Mouse (Mus musculus): ENCODE data around the gene Spag9. TPM values are rescaled to one million over a fixed set of nuclear protein-coding genes. Genes with fewer than 3 reads are reported as not detected.

Gene Spag9
- polyA plus RNA-seq, 1 experiment from 2014 or later = 17.8 TPM

DNA sequence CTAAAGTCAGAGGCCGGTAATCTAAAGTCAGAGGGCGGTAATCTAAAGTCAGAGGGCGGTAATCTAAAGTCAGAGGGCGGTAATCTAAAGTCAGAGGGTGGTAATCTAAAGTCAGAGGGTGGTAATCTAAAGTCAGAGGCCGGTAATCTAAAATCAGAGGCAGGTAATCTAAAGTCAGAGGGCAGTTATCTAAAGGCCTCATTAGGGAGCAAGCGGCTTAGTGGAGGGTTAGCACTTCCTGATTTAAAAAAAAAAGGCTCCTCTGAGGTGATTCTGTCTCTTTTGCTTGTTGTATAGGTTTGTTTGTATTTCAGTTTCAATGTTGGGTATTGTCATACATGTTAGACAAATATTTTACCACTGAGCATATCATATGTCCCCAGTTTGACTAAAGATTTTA lies 121.9 kb downstream of the Spag9 start:
- no peak for ATAC-seq
- H3K4me2 ChIP-seq (ENCODE audit: low read depth, low read length) = no peak overlapping the region

DNA sequence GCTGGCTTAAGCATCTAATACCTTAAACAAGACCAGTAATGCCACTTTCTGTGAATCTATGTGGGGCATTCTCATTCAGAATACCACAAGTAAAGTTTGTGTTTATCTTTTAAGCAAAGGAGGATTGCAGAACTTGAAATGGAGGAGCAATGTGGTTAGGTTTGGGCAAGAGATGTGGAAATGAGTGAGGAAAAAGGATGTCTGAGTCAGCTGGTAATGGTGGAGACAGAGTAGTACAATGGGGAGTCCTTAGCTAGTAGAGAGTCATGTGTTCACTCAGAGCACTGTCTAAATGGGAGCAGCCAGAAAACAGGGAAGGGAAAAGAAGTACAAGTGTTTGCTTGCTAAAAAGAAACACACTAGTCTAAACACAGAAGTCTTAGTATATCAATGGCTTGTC lies 122.7 kb downstream of the Spag9 start:
- Histone ChIP-seq H3K9me3 (ENCODE audit: control insufficient read depth, low read length) (no peaks in the 10 kb centered on the region), H3K27me3 (replicated peaks; ENCODE audit: control insufficient read depth, insufficient read depth, low read length) (no peaks in the 10 kb centered on the region), H3K27ac (ENCODE audit: low read length) (no peak overlapping the region), H3K9ac (ENCODE audit: low read depth, low read length) (no peak overlapping the region), H3K4me3 (ENCODE audit: low read length) (no peak overlapping the region), H3K4me1 (ENCODE audit: control insufficient read depth, insufficient read depth, low read length) (no peaks in the 10 kb centered on the region), H3K4me2 (ENCODE audit: low read depth, low read length) (no peak overlapping the region), H3K36me3 (ENCODE audit: control insufficient read depth, insufficient read depth, low read length) (peaks cover 5% of the 10 kb centered on the region; the same call in 1 of the 2 replicates)
- no peak for ATAC-seq

More for the DNA sequence above, 121.9 kb downstream of the Spag9 start:
- Histone ChIP-seq H3K36me3 (ENCODE audit: control insufficient read depth, insufficient read depth, low read length) (peaks cover 5% of the 10 kb centered on the region; the same call in 1 of the 2 replicates), H3K9me3 (ENCODE audit: control insufficient read depth, low read length) (no peaks in the 10 kb centered on the region), H3K27me3 (replicated peaks; ENCODE audit: control insufficient read depth, insufficient read depth, low read length) (no peaks in the 10 kb centered on the region), H3K4me3 (ENCODE audit: low read length) (no peak overlapping the region), H3K4me1 (ENCODE audit: control insufficient read depth, insufficient read depth, low read length) (no peaks in the 10 kb centered on the region), H3K9ac (ENCODE audit: low read depth, low read length) (no peak overlapping the region), H3K27ac (ENCODE audit: low read length) (no peak overlapping the region)
- 88% methylated on average over 6 of the region's 6 CpGs for WGBS

DNA sequence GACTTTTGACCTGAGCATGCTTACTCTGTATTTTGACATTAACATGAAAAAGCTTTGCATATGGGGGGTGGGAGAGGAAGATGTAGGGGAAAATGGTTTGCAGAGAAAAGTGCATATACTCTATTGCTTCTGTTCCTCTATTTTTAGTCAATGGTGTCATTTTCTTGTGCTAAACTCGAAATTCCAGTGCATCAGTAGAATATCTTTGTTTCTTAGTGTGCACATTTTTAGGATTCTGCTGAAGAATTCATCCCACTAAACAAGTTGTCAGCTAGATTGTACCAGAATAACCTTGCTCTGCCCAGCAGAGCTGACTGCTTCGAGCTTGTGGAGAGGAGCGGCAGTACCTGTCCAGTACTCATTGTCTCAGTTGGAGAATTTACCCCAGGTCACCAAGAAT lies 124.8 kb downstream of the Spag9 start:
- no peak overlapping the region for H3K4me2 ChIP-seq (ENCODE audit: low read depth, low read length)
- H3K27ac ChIP-seq (ENCODE audit: low read length) = no peak overlapping the region
- H3K9ac ChIP-seq (ENCODE audit: low read depth, low read length) = no peak overlapping the region
- H3K36me3 ChIP-seq (ENCODE audit: control insufficient read depth, insufficient read depth, low read length) = peaks cover 5% of the 10 kb centered on the region; the same call in 1 of the 2 replicates
- 86% methylated on average over 3 of the region's 3 CpGs for WGBS
- no peak overlapping the region for H3K4me3 ChIP-seq (ENCODE audit: low read length)
- no peaks in the 10 kb centered on the region for H3K9me3 ChIP-seq (ENCODE audit: control insufficient read depth, low read length)
- ATAC-seq = no peak
- no peaks in the 10 kb centered on the region for H3K4me1 ChIP-seq (ENCODE audit: control insufficient read depth, insufficient read depth, low read length)
- no peaks in the 10 kb centered on the region for H3K27me3 ChIP-seq (replicated peaks; ENCODE audit: control insufficient read depth, insufficient read depth, low read length)

DNA sequence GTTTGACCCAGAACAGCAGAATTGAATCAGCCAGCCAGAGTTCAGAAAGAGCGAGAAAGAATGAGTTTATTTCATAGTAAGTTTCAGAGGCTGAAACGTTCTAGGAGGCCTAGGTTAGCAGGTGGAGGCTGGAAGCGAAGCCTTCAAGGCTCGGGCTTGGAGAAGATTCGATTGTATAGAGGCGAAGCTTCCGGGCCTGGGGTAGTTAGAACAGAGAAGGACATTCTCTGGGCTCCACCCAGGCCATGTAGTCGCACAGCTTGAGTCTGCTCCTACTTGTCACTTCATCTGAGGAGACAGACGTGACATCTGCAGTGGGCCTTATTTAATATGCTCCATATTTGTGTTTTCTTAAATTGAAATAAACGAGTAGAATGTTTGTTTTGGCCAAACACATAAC lies 125.6 kb downstream of the Spag9 start:
- no peak for ATAC-seq
- Histone ChIP-seq H3K4me3 (ENCODE audit: low read length) (no peak overlapping the region), H3K27me3 (replicated peaks; ENCODE audit: control insufficient read depth, insufficient read depth, low read length) (no peaks in the 10 kb centered on the region), H3K4me1 (ENCODE audit: control insufficient read depth, insufficient read depth, low read length) (no peaks in the 10 kb centered on the region), H3K4me2 (ENCODE audit: low read depth, low read length) (no peak overlapping the region), H3K27ac (ENCODE audit: low read length) (no peak overlapping the region), H3K36me3 (ENCODE audit: control insufficient read depth, insufficient read depth, low read length) (peaks cover 3% of the 10 kb centered on the region; the same call in 1 of the 2 replicates), H3K9me3 (ENCODE audit: control insufficient read depth, low read length) (no peaks in the 10 kb centered on the region), H3K9ac (ENCODE audit: low read depth, low read length) (no peak overlapping the region)
- WGBS = 90% methylated on average over 10 of the region's 10 CpGs

DNA sequence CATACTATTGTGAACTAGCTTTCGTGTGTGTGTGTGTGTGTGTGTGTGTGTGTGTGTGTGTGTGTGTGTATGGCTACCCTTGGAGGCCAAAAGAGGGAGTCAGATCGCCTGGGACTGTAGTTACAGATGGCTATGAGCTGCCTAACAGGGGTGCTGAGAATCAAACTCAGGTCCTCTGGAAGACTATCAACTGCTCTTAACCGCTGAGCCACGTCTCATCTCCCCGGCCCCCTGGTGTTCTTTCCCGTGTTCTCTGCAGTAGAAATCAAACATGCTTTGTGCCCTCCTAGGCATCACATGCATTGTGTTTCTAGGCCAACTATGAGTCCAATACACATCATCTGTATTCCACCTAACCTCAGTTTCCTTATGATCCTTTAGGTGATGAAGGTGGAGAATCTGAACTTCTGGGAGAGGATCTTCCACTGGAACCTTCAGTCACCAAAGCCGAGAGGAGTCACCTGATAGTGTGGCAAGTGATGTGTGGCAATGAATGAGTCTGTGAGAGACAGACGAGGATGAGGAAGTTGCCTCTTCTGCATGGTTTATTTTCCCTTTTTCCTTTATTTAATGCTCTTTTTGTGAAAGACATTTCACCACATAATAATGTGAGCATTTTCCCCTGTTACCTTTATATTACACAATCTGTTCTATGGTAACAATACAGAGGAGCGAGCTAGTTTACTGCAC lies 126.6 kb downstream of the Spag9 start:
- Histone ChIP-seq H3K4me2 (ENCODE audit: low read depth, low read length) (no peak overlapping the region), H3K4me3 (ENCODE audit: low read length) (no peak overlapping the region), H3K4me1 (ENCODE audit: control insufficient read depth, insufficient read depth, low read length) (no peaks in the 10 kb centered on the region), H3K9ac (ENCODE audit: low read depth, low read length) (no peak overlapping the region), H3K27ac (ENCODE audit: low read length) (no peak overlapping the region), H3K36me3 (ENCODE audit: control insufficient read depth, insufficient read depth, low read length) (no peaks in the 10 kb centered on the region), H3K27me3 (replicated peaks; ENCODE audit: control insufficient read depth, insufficient read depth, low read length) (no peaks in the 10 kb centered on the region), H3K9me3 (ENCODE audit: control insufficient read depth, low read length) (no peaks in the 10 kb centered on the region)
- WGBS = 92% methylated on average over 9 of the region's 9 CpGs
- no peak for ATAC-seq

DNA sequence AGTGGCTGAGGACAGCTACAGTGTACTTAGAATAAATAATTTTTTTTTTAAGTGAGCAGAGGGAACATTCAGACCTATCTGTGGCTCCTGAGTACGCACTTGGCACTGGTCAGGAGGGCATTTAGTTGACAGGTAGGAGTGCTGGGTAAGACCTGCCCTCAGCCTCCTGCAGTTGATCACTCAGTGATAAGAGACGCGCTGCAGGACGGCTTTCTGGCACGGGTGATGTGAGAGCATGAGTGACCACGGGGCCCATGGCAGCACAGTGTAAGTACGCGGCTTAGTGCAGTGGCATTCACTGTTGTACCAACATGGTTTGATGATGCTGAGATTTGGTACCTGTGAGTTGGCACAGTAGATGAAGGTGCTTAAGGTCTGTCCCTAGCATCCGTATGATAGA lies 130.8 kb downstream of the Spag9 start:
- 96% methylated on average over 9 of the region's 9 CpGs for WGBS
- Histone ChIP-seq H3K4me1 (ENCODE audit: control insufficient read depth, insufficient read depth, low read length) (no peaks in the 10 kb centered on the region), H3K36me3 (ENCODE audit: control insufficient read depth, insufficient read depth, low read length) (no peaks in the 10 kb centered on the region), H3K9me3 (ENCODE audit: control insufficient read depth, low read length) (no peaks in the 10 kb centered on the region), H3K27ac (ENCODE audit: low read length) (no peak overlapping the region), H3K9ac (ENCODE audit: low read depth, low read length) (no peak overlapping the region), H3K27me3 (replicated peaks; ENCODE audit: control insufficient read depth, insufficient read depth, low read length) (no peaks in the 10 kb centered on the region), H3K4me2 (ENCODE audit: low read depth, low read length) (no peak overlapping the region), H3K4me3 (ENCODE audit: low read length) (no peak overlapping the region)
- no peak for ATAC-seq

DNA sequence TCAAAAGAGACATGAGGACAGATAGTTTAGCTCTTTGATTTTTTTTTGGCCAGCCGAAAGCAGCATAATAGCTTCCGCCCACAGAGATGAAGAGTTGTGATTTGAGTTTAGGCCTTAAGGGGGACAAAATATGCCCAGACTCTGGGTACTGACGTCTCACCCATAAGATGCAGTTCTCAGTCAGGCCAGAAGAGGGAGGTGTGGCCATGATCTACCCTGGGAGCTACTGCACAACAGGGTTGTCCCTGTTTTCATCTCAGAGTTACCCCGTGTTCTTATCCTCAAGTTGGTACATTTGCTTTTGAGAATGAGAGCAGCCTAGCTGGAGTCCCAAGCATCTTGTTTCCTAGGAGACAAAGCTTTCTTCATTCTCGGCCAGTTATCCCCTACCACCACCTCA lies 132.1 kb downstream of the Spag9 start:
- no peaks in the 10 kb centered on the region for H3K9me3 ChIP-seq (ENCODE audit: control insufficient read depth, low read length)
- H3K4me3 ChIP-seq (ENCODE audit: low read length) = no peak overlapping the region
- H3K36me3 ChIP-seq (ENCODE audit: control insufficient read depth, insufficient read depth, low read length) = no peaks in the 10 kb centered on the region
- no peak overlapping the region for H3K4me2 ChIP-seq (ENCODE audit: low read depth, low read length)
- no peaks in the 10 kb centered on the region for H3K27me3 ChIP-seq (replicated peaks; ENCODE audit: control insufficient read depth, insufficient read depth, low read length)
- no peak overlapping the region for H3K27ac ChIP-seq (ENCODE audit: low read length)
- no peak overlapping the region for H3K9ac ChIP-seq (ENCODE audit: low read depth, low read length)
- H3K4me1 ChIP-seq (ENCODE audit: control insufficient read depth, insufficient read depth, low read length) = 0 out of 2 replicates have a peak, but pooled peaks cover 1% of the 10 kb centered on the region
- WGBS = 42% methylated on average over 5 of the region's 5 CpGs
- peak; percentile 13; the same call in 1 of the 2 replicates for ATAC-seq

DNA sequence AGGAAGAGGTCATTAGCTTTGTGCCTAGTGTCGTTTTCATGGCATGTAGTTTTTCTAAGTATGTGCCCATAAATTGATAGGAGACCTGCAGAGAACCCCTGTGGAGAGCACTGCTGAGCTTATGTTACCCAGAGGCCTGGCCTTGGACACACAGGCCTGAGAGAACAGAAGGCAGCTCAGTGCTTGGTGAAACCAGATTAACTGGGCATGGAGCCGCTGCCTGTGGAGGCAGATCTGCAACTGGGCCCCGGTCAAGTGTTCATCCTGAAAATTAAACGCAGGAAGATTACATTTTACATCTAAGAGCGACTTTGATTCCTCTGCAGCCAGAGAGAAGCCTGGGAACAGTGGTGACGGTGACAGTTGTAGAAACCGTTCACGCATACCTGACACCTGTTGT lies 132.6 kb downstream of the Spag9 start:
- H3K4me3 ChIP-seq (ENCODE audit: low read length) = no peak overlapping the region
- WGBS = 85% methylated on average over 8 of the region's 8 CpGs
- H3K4me2 ChIP-seq (ENCODE audit: low read depth, low read length) = no peak overlapping the region
- no peaks in the 10 kb centered on the region for H3K9me3 ChIP-seq (ENCODE audit: control insufficient read depth, low read length)
- H3K9ac ChIP-seq (ENCODE audit: low read depth, low read length) = no peak overlapping the region
- no peak for ATAC-seq
- H3K36me3 ChIP-seq (ENCODE audit: control insufficient read depth, insufficient read depth, low read length) = no peaks in the 10 kb centered on the region
- H3K27me3 ChIP-seq (replicated peaks; ENCODE audit: control insufficient read depth, insufficient read depth, low read length) = no peaks in the 10 kb centered on the region
- no peak overlapping the region for H3K27ac ChIP-seq (ENCODE audit: low read length)
- peaks cover 6% of the 10 kb centered on the region; the same call in 1 of the 2 replicates for H3K4me1 ChIP-seq (ENCODE audit: control insufficient read depth, insufficient read depth, low read length)

DNA sequence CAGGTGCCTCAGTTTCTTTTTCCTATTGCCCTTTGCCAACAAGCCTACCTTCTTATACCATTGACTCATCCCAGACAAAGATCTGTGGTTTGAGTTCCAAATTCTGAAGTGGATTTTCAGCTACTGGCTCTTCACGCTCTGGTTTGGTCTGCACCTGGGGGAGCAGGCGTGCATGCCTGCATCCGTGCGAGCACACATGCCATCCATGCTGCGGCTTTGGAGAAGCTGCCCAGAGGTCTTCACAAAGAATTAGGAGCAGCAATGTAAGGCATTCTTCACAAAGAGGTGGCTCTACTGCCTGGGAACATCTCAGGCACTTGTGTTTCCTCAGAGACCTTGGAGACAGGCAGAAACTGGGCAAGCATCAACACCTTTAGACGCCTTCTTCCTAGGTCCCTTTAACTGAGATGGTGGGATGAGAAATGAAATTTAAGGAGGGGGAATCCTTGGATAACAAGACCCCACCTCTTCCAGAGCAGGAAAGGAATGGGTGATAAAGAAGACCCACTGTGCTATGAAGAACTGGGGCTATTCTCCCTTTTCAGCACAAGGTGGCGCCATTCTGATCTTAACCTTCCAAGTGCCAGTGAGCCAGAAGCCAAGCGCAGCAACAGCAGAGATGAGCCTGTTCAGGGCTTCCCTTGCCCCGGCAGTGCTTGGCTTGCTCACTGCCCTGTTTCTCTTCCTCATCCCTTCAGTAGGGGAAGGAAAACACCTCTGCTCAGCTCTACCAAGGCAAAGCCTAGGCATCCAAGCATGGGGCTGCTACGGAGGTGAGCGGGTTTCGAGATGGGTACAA lies 133.6 kb downstream of the Spag9 start:
- no peak for ATAC-seq
- Histone ChIP-seq H3K4me3 (ENCODE audit: low read length) (no peak overlapping the region), H3K4me1 (ENCODE audit: control insufficient read depth, insufficient read depth, low read length) (peaks cover 15% of the 10 kb centered on the region), H3K27me3 (replicated peaks; ENCODE audit: control insufficient read depth, insufficient read depth, low read length) (no peaks in the 10 kb centered on the region), H3K27ac (ENCODE audit: low read length) (no peak overlapping the region), H3K9me3 (ENCODE audit: control insufficient read depth, low read length) (no peaks in the 10 kb centered on the region), H3K9ac (ENCODE audit: low read depth, low read length) (no peak overlapping the region), H3K36me3 (ENCODE audit: control insufficient read depth, insufficient read depth, low read length) (no peaks in the 10 kb centered on the region), H3K4me2 (ENCODE audit: low read depth, low read length) (no peak overlapping the region)
- 64% methylated on average over 12 of the region's 12 CpGs for WGBS
